Mouse (Mus musculus) hindbrain, embryonic 14.5 days (tissue): ENCODE measurements around the gene Ppp1ca. TPM values are rescaled to one million over a fixed set of nuclear protein-coding genes. Genes with fewer than 3 reads are reported as not detected.
A peak's percentile ranks its signal among the peaks of the same experiment; 100 is the strongest.

ENCODE experiments used
- ATAC-seq: fragments of 200-750 bp; cut with Nextera tagmentation; 2 replicates; pipeline ENCODE4 v1.8.0; 2017; ENCODE audit warnings: moderate number of reproducible peaks, mild to moderate bottlenecking, moderate TSS enrichment, moderate library complexity; ENCODE audit not compliant: low FRiP score
- DNase-seq: peaks from one replicate; pipeline ENCODE4 v3.0.0-alpha.2; 2015; ENCODE audit warnings: low spot score
- H3K27ac ChIP-seq: fragments of 300-500 bp; sonication (generic); 2 replicates; pipeline ENCODE4 v1.5.1; 2014; ENCODE audit warnings: mild to moderate bottlenecking, moderate library complexity
- H3K27me3 ChIP-seq: fragments of 300-500 bp; sonication (generic); 2 replicates; pipeline ENCODE4 v1.6.1; 2014; ENCODE audit warnings: mild to moderate bottlenecking, low read length, mixed read lengths; ENCODE audit not compliant: control insufficient read depth, insufficient read depth
- H3K36me3 ChIP-seq: fragments of 300-500 bp; sonication (generic); replicated peaks from 2 replicates; pipeline ENCODE4 v1.6.1; 2014; ENCODE audit not compliant: control insufficient read depth, insufficient read depth
- H3K4me1 ChIP-seq: fragments of 300-500 bp; sonication (generic); replicated peaks from 2 replicates; pipeline ENCODE4 v1.6.1; 2014; ENCODE audit warnings: antibody characterized with exemption, low read length, mixed read lengths; ENCODE audit not compliant: control insufficient read depth, insufficient read depth
- H3K4me2 ChIP-seq: fragments of 300-500 bp; sonication (generic); replicated peaks from 2 replicates; pipeline ENCODE4 v1.6.1; 2014; ENCODE audit warnings: mild to moderate bottlenecking, moderate library complexity
- H3K4me3 ChIP-seq: fragments of 300-500 bp; sonication (generic); replicated peaks from 2 replicates; pipeline ENCODE4 v1.5.1; 2014; ENCODE audit warnings: mild to moderate bottlenecking, low read length
- H3K9ac ChIP-seq: fragments of 300-500 bp; sonication (generic); 2 replicates; pipeline ENCODE4 v1.6.1; 2014
- H3K9me3 ChIP-seq: fragments of 300-500 bp; sonication (generic); 2 replicates; pipeline ENCODE4 v1.6.1; 2016; ENCODE audit warnings: low read length; ENCODE audit not compliant: control insufficient read depth
- WGBS: fragments of 180-500 bp; shearing (Covaris S2); extraction: QIAGEN DNeasy Blood & Tissue Kit; methylation state at CpG from one replicate; pipeline ENCODE4 v1.1.7; 2014; 5-methylcytosine and 5-hydroxymethylcytosine counted together
- polyA plus RNA-seq: library from polyadenylated mRNA; unstranded; fragments of >200 nt; fragmentation: Nextera tagmentation; extraction: Ambion mirVana; gene quantifications from 2 replicates; pipeline ENCODE4 v1.2.1, GENCODE M21; 2014

The Ppp1ca gene
- polyA plus RNA-seq, 1 experiment from 2014 or later, result 581 TPM

GRCm38 (mm10) chr19:4215451-4215840, 23.6 kb downstream of the Ppp1ca start:
- H3K4me3 ChIP-seq, result peak overlapping the region; percentile 43
- no peak overlapping the region for H3K27ac ChIP-seq
- H3K27me3 ChIP-seq, result peaks cover 66% of the 10 kb centered on the region
- DNase-seq (no peak), ATAC-seq (no peak)
- H3K9ac ChIP-seq, result peak overlapping the region; percentile 58
- no peaks in the 10 kb centered on the region for H3K9me3 ChIP-seq
- H3K4me1 ChIP-seq, result peaks cover 21% of the 10 kb centered on the region
- no peaks in the 10 kb centered on the region for H3K36me3 ChIP-seq
- WGBS, result 3% methylated on average over 19 of the region's 21 CpGs
- H3K4me2 ChIP-seq, result peak overlapping the region; percentile 91

- Histone ChIP-seq H3K9me3 (no peaks in the 10 kb centered on the region), H3K27ac (no peak overlapping the region), H3K9ac (no peak overlapping the region), H3K4me2 (peak overlapping the region; percentile 4; the same call in 1 of the 2 replicates), H3K4me3 (no peak overlapping the region), H3K36me3 (no peaks in the 10 kb centered on the region), H3K27me3 (peaks cover 63% of the 10 kb centered on the region), H3K4me1 (peaks cover 28% of the 10 kb centered on the region)
- DNase-seq, result peak; percentile 57
- WGBS, result 26% methylated on average over 14 of the region's 14 CpGs
- no peak for ATAC-seq
Measured at GRCm38 (mm10) chr19:4216041-4216685, 24.3 kb downstream of the Ppp1ca start.

DNA sequence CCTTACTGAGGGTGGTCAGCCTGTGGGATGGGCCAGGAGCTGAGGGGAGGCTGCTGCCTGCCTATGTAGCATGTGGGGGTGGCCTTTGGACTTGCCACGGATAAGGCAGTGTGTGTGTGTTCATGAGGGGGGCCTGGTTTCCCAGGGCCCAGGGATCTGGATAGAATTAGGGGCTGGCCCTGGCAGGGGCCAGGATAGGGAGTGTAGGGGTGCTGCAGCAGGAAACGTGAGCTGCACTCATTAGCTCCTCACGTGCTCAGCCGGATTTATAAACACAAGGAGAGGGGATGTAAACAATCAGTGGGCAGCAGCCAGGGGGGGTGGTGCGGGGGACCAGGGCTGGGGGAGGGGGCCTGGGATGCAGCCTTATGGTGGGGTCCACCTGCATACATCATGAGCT, 25.3 kb downstream of the Ppp1ca start:
- no peak for DNase-seq
- peaks cover 54% of the 10 kb centered on the region for H3K27me3 ChIP-seq
- H3K4me1 ChIP-seq, result peaks cover 29% of the 10 kb centered on the region
- no peaks in the 10 kb centered on the region for H3K9me3 ChIP-seq
- H3K27ac ChIP-seq, result no peak overlapping the region
- no peak overlapping the region for H3K4me2 ChIP-seq
- H3K9ac ChIP-seq, result no peak overlapping the region
- no peak overlapping the region for H3K4me3 ChIP-seq
- WGBS, result 14% methylated on average over 5 of the region's 5 CpGs
- no peaks in the 10 kb centered on the region for H3K36me3 ChIP-seq
- ATAC-seq, result no peak

GRCm38 (mm10) chr19:4217855-4218254, 26.0 kb downstream of the Ppp1ca start:
- peaks cover 47% of the 10 kb centered on the region for H3K27me3 ChIP-seq
- H3K4me1 ChIP-seq, result peaks cover 29% of the 10 kb centered on the region
- no peak for ATAC-seq

DNA sequence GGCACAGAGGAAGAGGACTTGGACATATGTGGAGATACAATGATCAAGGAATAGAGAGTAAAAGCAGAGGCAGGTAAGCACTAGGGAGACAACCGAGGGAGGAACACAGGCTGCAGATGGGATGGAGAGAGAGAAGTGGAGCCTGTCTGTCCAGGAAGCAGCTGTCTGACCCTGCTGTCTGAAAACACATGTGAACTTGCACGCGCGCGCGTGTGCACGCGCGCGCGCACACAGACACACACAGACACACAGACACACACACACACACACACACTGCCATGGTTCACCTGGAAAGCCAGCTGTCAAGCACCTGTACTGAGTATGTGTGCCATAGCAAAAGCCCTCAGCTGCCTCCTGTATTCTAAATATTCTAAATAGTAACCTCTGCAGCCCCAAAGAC, 26.4 kb downstream of the Ppp1ca start:
- DNase-seq, result no peak
- 89% methylated on average over 11 of the region's 11 CpGs for WGBS
- Histone ChIP-seq H3K4me3 (no peak overlapping the region), H3K27me3 (peaks cover 43% of the 10 kb centered on the region), H3K9me3 (no peaks in the 10 kb centered on the region), H3K4me1 (peaks cover 29% of the 10 kb centered on the region), H3K36me3 (no peaks in the 10 kb centered on the region), H3K4me2 (no peak overlapping the region), H3K9ac (no peak overlapping the region), H3K27ac (no peak overlapping the region)
- no peak for ATAC-seq

More at GRCm38 (mm10) chr19:4217855-4218254, 26.0 kb downstream of the Ppp1ca start:
- Histone ChIP-seq H3K9me3 (no peaks in the 10 kb centered on the region), H3K4me2 (no peak overlapping the region), H3K4me3 (no peak overlapping the region), H3K9ac (no peak overlapping the region), H3K27ac (no peak overlapping the region), H3K36me3 (no peaks in the 10 kb centered on the region)
- 45% methylated on average over 3 of the region's 3 CpGs for WGBS
- no peak for DNase-seq

DNA sequence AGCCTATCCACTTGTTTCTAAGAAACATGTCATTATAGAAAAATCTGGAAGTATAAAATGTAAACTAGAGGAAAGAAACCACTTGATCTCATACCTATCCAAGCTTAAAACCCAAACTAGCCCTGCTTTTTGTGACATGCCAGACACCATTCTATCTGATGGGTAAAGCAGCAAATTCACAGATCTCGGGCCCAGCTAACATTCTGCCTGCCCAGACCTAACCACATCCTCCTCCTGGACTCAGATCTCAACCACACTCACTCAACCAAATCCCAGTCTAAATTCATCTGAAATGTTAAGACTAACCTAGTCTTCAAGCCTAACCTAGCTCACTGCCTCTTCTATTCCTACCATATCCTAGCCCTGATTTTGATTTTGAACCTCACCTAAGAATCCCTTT, 26.9 kb downstream of the Ppp1ca start:
- peaks cover 24% of the 10 kb centered on the region for H3K4me1 ChIP-seq
- no peak for ATAC-seq
- no peak overlapping the region for H3K9ac ChIP-seq
- H3K36me3 ChIP-seq, result no peaks in the 10 kb centered on the region
- H3K4me2 ChIP-seq, result no peak overlapping the region
- H3K27ac ChIP-seq, result no peak overlapping the region
- H3K4me3 ChIP-seq, result no peak overlapping the region
- peaks cover 38% of the 10 kb centered on the region for H3K27me3 ChIP-seq
- 80% methylated on average over 1 of the region's 1 CpGs for WGBS
- H3K9me3 ChIP-seq, result no peaks in the 10 kb centered on the region
- DNase-seq, result no peak

DNA sequence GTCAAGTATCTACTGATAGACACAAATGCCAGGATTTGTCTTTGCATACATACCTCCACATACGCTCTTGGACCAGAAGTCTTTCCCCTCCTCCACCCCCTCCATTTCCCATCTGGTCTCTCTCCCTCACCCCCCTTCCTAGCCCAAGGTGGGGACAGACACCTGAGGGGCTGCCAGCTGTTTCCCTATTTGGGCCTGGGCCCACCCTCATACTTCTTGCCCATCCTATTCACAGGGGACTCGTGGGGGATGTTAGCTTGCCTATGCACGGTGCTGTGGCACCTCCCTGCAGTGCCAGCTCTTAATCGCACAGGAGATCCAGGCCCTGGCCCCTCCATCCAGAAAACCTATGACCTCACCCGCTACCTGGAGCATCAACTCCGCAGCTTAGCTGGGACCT, 28.1 kb downstream of the Ppp1ca start:
- WGBS, result 80% methylated on average over 6 of the region's 6 CpGs
- no peaks in the 10 kb centered on the region for H3K36me3 ChIP-seq
- no peak overlapping the region for H3K4me2 ChIP-seq
- ATAC-seq (no peak), DNase-seq (no peak)
- no peaks in the 10 kb centered on the region for H3K9me3 ChIP-seq
- no peak overlapping the region for H3K9ac ChIP-seq
- no peak overlapping the region for H3K27ac ChIP-seq
- H3K27me3 ChIP-seq, result peaks cover 26% of the 10 kb centered on the region
- peaks cover 13% of the 10 kb centered on the region for H3K4me1 ChIP-seq
- H3K4me3 ChIP-seq, result no peak overlapping the region

- peaks cover 12% of the 10 kb centered on the region for H3K4me1 ChIP-seq
- no peak for DNase-seq
Measured at GRCm38 (mm10) chr19:4220416-4220815, 28.6 kb downstream of the Ppp1ca start.

GRCm38 (mm10) chr19:4220957-4221743, 29.3 kb downstream of the Ppp1ca start:
- 37% methylated on average over 14 of the region's 14 CpGs for WGBS
- ATAC-seq, result no peak
- no peak for DNase-seq
- Histone ChIP-seq H3K36me3 (no peaks in the 10 kb centered on the region), H3K4me3 (no peak overlapping the region), H3K27ac (no peak overlapping the region), H3K4me2 (no peak overlapping the region), H3K9me3 (no peaks in the 10 kb centered on the region), H3K27me3 (peaks cover 14% of the 10 kb centered on the region), H3K4me1 (peaks cover 12% of the 10 kb centered on the region; the same call in 1 of the 2 replicates), H3K9ac (no peak overlapping the region)

More at GRCm38 (mm10) chr19:4220416-4220815, 28.6 kb downstream of the Ppp1ca start:
- no peak overlapping the region for H3K4me3 ChIP-seq
- H3K36me3 ChIP-seq, result no peaks in the 10 kb centered on the region
- 50% methylated on average over 4 of the region's 4 CpGs for WGBS
- no peak overlapping the region for H3K4me2 ChIP-seq
- H3K9me3 ChIP-seq, result no peaks in the 10 kb centered on the region
- H3K9ac ChIP-seq, result no peak overlapping the region
- ATAC-seq, result 0 out of 2 replicates have a peak, but pooled peaks have one; percentile 4
- H3K27me3 ChIP-seq, result peaks cover 21% of the 10 kb centered on the region
- H3K27ac ChIP-seq, result no peak overlapping the region
